16 mouse cellular contexts compared by ENCODE assay signal in genomic region chr13:69595911-69596310, GRCm38 (mm10).
"Had no signal": no experiment of that assay in that cellular context is flagged by ENCODE, and none has a peak within 500 bp of the region (broad histone marks: within the 10 kb centered on the region; RNA-seq: fewer than 3 reads in every experiment).

No protein-coding gene starts in this region.

- H3K4me1 ChIP-seq: neural tube, embryonic 13.5 days; neural tube, embryonic 15.5 days; stomach, embryonic 15.5 days had no signal

- H3K27me3 ChIP-seq: neural tube, embryonic 13.5 days; neural tube, embryonic 15.5 days; stomach, embryonic 15.5 days had no signal

- H3K9ac ChIP-seq: neural tube, embryonic 13.5 days; neural tube, embryonic 15.5 days; stomach, embryonic 15.5 days had no signal

- H3K27ac ChIP-seq: neural tube, embryonic 13.5 days; neural tube, embryonic 15.5 days; stomach, embryonic 15.5 days; stomach, postnatal 0 days had no signal

- DNase-seq: retina, postnatal 1 day; right cerebral cortex, adult 18-20 months; right cerebral cortex, postnatal 14 days; right cerebral cortex, postnatal 25 days; right cerebral cortex, postnatal 4 days; spleen, adult 18-20 months; thymus, adult 18-20 months; thymus, adult 2 months; thymus, postnatal 14 days; thymus, postnatal 25 days; thymus, postnatal 36 days; thymus, postnatal 4 days had no signal

- H3K36me3 ChIP-seq: neural tube, embryonic 13.5 days; neural tube, embryonic 15.5 days; stomach, embryonic 15.5 days had no signal

- H3K4me3 ChIP-seq: neural tube, embryonic 13.5 days; neural tube, embryonic 15.5 days; stomach, embryonic 15.5 days had no signal
